Mouse (Mus musculus): ENCODE measurements at regions not wholly inside any gene's neighbourhood (a gene's known extent, or its start where the extent isn't known, plus 50 kb on each side); places are given as distances from the start of the nearest gene placed in this dataset.

DNA sequence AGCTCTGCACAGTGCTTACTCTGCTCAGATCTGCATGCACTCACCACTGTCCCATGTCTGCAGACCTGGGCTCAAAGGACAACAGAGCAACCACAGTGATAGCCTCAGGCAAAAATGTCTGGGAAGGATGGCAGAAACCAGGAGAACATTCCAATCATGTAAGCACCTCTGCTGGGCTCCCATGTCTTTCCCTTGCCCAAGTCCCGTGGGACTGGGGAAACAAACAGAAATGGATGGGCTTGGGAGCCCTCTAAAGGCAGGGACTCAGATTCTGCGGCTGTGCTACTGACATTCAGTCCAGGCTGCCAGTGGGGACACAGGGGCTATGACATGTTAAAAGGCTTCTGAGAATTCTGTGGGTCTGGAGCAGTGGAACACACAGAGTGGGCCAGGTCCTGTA lies 128.8 kb upstream of the Dock1 start:
- WGBS, result 46% methylated on average over 2 of the region's 2 CpGs
- no peak overlapping the region for H3K27ac ChIP-seq (replicated peaks; ENCODE audit: insufficient read depth, low read depth, low read length)
- H3K27me3 ChIP-seq (ENCODE audit: control insufficient read depth, insufficient read depth, low read length), result no peaks in the 10 kb centered on the region
- H3K4me3 ChIP-seq (ENCODE audit: insufficient read depth, low read depth, low read length), result no peak overlapping the region
- H3K79me2 ChIP-seq (ENCODE audit: control insufficient read depth, insufficient read depth, low read length), result no peaks in the 10 kb centered on the region
- H3K4me1 ChIP-seq (ENCODE audit: control insufficient read depth, insufficient read depth, low read length), result no peaks in the 10 kb centered on the region
- TF ChIP-seq CTCF (IDR thresholded peaks at IDR 0.05; ENCODE audit: low read depth, low read length), result no peak
- no peak for TF ChIP-seq POLR2A (IDR thresholded peaks at IDR 0.05; ENCODE audit: extremely low read depth, insufficient read depth, low read length)
- DNase-seq (ENCODE audit: extremely low read depth, low read depth, low spot score), result no peak
- H3K36me3 ChIP-seq (ENCODE audit: control insufficient read depth, insufficient read depth, low read length), result no peaks in the 10 kb centered on the region
- no peak overlapping the region for H3K9ac ChIP-seq (ENCODE audit: low read depth, low read length)

DNA sequence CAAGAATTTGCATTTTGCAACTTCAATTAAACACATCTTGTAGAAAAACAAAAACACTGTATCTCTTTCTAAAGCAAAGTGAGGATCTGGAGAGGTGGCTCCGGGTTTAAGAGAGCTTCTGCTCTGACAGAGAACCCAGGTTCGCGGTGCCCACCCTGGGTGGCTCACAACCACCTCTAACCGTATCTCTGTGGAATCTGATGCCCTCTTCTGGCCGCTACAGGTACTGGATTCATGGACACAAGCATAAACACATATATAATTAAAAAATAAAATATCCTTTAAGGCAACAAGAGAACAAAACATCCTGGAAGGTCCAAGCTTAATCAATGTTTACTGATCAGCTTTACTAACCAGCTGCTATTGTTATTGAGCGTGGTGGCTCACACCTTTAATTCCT lies 124.3 kb upstream of the Dock1 start:
- Histone ChIP-seq H3K27ac (replicated peaks; ENCODE audit: insufficient read depth, low read depth, low read length) (no peak overlapping the region), H3K4me1 (ENCODE audit: control insufficient read depth, insufficient read depth, low read length) (no peaks in the 10 kb centered on the region), H3K4me3 (ENCODE audit: insufficient read depth, low read depth, low read length) (no peak overlapping the region), H3K27me3 (ENCODE audit: control insufficient read depth, insufficient read depth, low read length) (no peaks in the 10 kb centered on the region), H3K79me2 (ENCODE audit: control insufficient read depth, insufficient read depth, low read length) (no peaks in the 10 kb centered on the region), H3K36me3 (ENCODE audit: control insufficient read depth, insufficient read depth, low read length) (no peaks in the 10 kb centered on the region), H3K9ac (ENCODE audit: low read depth, low read length) (no peak overlapping the region)
- no peak for DNase-seq (ENCODE audit: extremely low read depth, low read depth, low spot score)
- WGBS, result 80% methylated on average over 6 of the region's 6 CpGs
- TF ChIP-seq CTCF (IDR thresholded peaks at IDR 0.05; ENCODE audit: low read depth, low read length) (peak; percentile 36), POLR2A (IDR thresholded peaks at IDR 0.05; ENCODE audit: extremely low read depth, insufficient read depth, low read length) (no peak)

DNA sequence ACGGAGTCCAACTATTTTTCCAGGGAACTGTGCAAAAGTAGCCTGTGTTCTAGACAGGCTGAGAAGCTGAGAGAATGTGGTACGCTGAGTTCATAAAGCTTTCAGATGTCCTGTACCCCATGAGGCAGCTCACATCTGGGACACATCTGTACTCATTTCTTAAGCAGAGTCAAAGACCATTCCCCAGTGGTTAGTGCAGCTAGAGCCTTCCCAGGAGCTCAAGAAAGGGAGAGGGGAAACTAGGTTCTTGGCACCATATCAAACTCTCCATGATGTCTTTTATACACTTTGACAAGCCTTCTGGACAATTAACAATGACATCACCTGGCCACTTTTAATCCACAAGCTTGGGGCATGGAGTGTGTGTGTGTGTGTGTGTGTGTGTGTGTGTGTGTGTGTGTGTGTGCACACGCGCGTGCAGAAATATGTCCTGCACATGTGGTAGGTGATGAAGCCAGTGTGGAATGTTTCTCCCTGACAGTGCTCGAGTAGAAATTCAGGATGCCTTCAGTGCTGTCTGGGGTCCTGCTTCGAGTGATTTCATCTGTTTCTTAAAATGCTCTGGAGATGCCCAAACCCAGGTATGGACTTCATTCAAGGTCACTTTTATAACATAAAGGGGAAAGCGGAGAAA lies 121.1 kb upstream of the Dock1 start:
- no peaks in the 10 kb centered on the region for H3K79me2 ChIP-seq (ENCODE audit: control insufficient read depth, insufficient read depth, low read length)
- 81% methylated on average over 8 of the region's 8 CpGs for WGBS
- no peak for TF ChIP-seq CTCF (IDR thresholded peaks at IDR 0.05; ENCODE audit: low read depth, low read length)
- TF ChIP-seq POLR2A (IDR thresholded peaks at IDR 0.05; ENCODE audit: extremely low read depth, insufficient read depth, low read length), result no peak

DNA sequence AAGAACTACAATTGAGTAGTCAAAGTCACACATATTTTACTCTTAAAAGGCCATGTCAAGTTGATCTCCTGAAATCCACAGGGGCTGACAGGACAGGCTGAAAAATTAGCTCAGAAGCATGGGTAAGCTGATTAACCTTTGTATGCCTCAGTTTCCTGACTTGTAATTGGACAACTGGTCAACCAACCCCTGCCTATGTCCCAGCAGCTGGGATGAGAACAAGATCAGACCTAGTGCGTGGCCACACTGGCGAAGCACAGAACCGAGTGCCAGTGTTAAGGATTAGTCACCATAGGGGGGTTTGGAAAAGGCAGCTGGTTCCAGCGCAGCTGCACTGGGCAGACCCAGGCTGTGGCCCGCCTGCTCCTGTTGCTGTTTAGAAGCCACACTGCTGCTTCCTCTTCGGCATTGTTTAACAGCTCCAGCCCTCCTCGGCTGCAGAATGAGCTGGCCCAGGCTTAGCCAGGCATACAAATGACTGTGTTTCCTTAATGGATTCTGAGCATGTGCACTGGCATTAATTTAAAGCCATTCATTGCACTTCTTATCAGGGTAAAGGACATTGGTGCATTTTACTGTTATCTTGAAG lies 120.1 kb upstream of the Dock1 start:
- no peak for DNase-seq (ENCODE audit: extremely low read depth, low read depth, low spot score)
- Histone ChIP-seq H3K27me3 (ENCODE audit: control insufficient read depth, insufficient read depth, low read length) (no peaks in the 10 kb centered on the region), H3K4me3 (ENCODE audit: insufficient read depth, low read depth, low read length) (no peak overlapping the region), H3K79me2 (ENCODE audit: control insufficient read depth, insufficient read depth, low read length) (no peaks in the 10 kb centered on the region), H3K9ac (ENCODE audit: low read depth, low read length) (no peak overlapping the region), H3K36me3 (ENCODE audit: control insufficient read depth, insufficient read depth, low read length) (no peaks in the 10 kb centered on the region), H3K4me1 (ENCODE audit: control insufficient read depth, insufficient read depth, low read length) (no peaks in the 10 kb centered on the region), H3K27ac (replicated peaks; ENCODE audit: insufficient read depth, low read depth, low read length) (no peak overlapping the region)
- WGBS, result 62% methylated on average over 7 of the region's 7 CpGs
- TF ChIP-seq POLR2A (IDR thresholded peaks at IDR 0.05; ENCODE audit: extremely low read depth, insufficient read depth, low read length) (no peak), CTCF (IDR thresholded peaks at IDR 0.05; ENCODE audit: low read depth, low read length) (no peak)

More for the DNA sequence above, 121.1 kb upstream of the Dock1 start:
- Histone ChIP-seq H3K4me3 (ENCODE audit: insufficient read depth, low read depth, low read length) (no peak overlapping the region), H3K27ac (replicated peaks; ENCODE audit: insufficient read depth, low read depth, low read length) (no peak overlapping the region), H3K36me3 (ENCODE audit: control insufficient read depth, insufficient read depth, low read length) (no peaks in the 10 kb centered on the region), H3K27me3 (ENCODE audit: control insufficient read depth, insufficient read depth, low read length) (no peaks in the 10 kb centered on the region), H3K9ac (ENCODE audit: low read depth, low read length) (no peak overlapping the region), H3K4me1 (ENCODE audit: control insufficient read depth, insufficient read depth, low read length) (no peaks in the 10 kb centered on the region)
- DNase-seq (ENCODE audit: extremely low read depth, low read depth, low spot score), result no peak

DNA sequence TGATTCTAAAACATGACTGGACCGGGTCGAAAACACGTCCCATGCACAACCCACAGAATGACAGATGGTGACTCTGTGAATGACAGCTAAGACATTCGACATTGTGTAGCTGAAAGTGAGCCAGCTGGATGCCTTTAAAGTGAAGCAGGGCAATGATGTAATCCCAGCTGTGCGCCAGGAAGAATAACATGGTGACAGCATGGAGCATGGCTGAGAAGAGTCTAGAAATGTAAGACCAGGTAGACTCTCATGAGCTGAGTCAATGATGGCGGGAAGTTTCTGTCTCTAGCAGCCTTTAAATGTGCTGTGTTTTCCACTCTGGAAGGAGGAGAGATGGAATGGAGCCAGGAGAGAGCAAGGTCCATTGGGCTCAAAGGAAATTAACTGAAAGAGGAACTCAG lies 118.4 kb upstream of the Dock1 start:
- no peaks in the 10 kb centered on the region for H3K4me1 ChIP-seq (ENCODE audit: control insufficient read depth, insufficient read depth, low read length)
- H3K79me2 ChIP-seq (ENCODE audit: control insufficient read depth, insufficient read depth, low read length), result no peaks in the 10 kb centered on the region
- H3K27me3 ChIP-seq (ENCODE audit: control insufficient read depth, insufficient read depth, low read length), result no peaks in the 10 kb centered on the region
- no peak overlapping the region for H3K27ac ChIP-seq (replicated peaks; ENCODE audit: insufficient read depth, low read depth, low read length)
- H3K4me3 ChIP-seq (ENCODE audit: insufficient read depth, low read depth, low read length), result no peak overlapping the region
- no peak overlapping the region for H3K9ac ChIP-seq (ENCODE audit: low read depth, low read length)
- TF ChIP-seq CTCF (IDR thresholded peaks at IDR 0.05; ENCODE audit: low read depth, low read length), result no peak
- TF ChIP-seq POLR2A (IDR thresholded peaks at IDR 0.05; ENCODE audit: extremely low read depth, insufficient read depth, low read length), result no peak
- H3K36me3 ChIP-seq (ENCODE audit: control insufficient read depth, insufficient read depth, low read length), result no peaks in the 10 kb centered on the region
- WGBS, result 64% methylated on average over 6 of the region's 6 CpGs
- peak; percentile 14 for DNase-seq (ENCODE audit: extremely low read depth, low read depth, low spot score)

DNA sequence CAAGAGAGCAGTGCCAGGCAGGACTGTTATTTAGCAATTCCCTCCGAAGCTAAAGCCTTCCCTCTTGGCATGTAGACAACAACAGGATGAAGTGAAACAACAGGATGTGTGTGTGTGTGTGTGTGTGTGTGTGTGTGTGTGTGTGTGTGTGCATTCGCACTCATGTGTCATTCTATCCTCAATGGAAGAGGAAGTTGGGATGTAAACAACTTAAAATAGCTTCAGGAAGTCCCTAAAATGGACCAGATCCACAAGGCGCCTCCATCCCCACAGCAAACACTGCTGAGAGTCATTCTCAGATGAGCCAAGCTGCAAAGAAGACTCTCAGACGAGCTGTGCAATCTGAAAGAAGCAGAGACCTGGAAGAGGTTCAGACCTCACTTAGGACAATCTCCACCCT lies 114.4 kb upstream of the Dock1 start:
- 0 out of 2 replicates have a peak overlapping the region, but pooled peaks have one; percentile 19 for H3K27ac ChIP-seq (replicated peaks; ENCODE audit: insufficient read depth, low read depth, low read length)
- WGBS, result 49% methylated on average over 4 of the region's 4 CpGs
- no peak overlapping the region for H3K9ac ChIP-seq (ENCODE audit: low read depth, low read length)
- TF ChIP-seq POLR2A (IDR thresholded peaks at IDR 0.05; ENCODE audit: extremely low read depth, insufficient read depth, low read length), result no peak
- no peak for TF ChIP-seq CTCF (IDR thresholded peaks at IDR 0.05; ENCODE audit: low read depth, low read length)
- H3K36me3 ChIP-seq (ENCODE audit: control insufficient read depth, insufficient read depth, low read length), result no peaks in the 10 kb centered on the region
- H3K4me3 ChIP-seq (ENCODE audit: insufficient read depth, low read depth, low read length), result no peak overlapping the region
- H3K27me3 ChIP-seq (ENCODE audit: control insufficient read depth, insufficient read depth, low read length), result 0 out of 2 replicates have a peak, but pooled peaks cover 3% of the 10 kb centered on the region
- no peaks in the 10 kb centered on the region for H3K79me2 ChIP-seq (ENCODE audit: control insufficient read depth, insufficient read depth, low read length)
- no peaks in the 10 kb centered on the region for H3K4me1 ChIP-seq (ENCODE audit: control insufficient read depth, insufficient read depth, low read length)
- peak; percentile 20 for DNase-seq (ENCODE audit: extremely low read depth, low read depth, low spot score)

All from liver, adult 2 months (tissue).